Mouse (Mus musculus) MEL (cell line): ENCODE data around the gene Omd. TPM values are rescaled to one million over a fixed set of nuclear protein-coding genes. Genes with fewer than 3 reads are reported as not detected.

ENCODE experiments used
- DNase-seq: peaks from one replicate; pipeline ENCODE4 v3.0.0; 2011; ENCODE audit warnings: low read depth, low spot score
- H3K27ac ChIP-seq: 2 replicates; pipeline ENCODE4 v1.5.1; 2012; ENCODE audit warnings: low read depth, mild to moderate bottlenecking, control low read depth, low read length, moderate library complexity; ENCODE audit not compliant: control insufficient read depth
- H3K27me3 ChIP-seq, 2 experiments: fragments of 150-350 bp in 1 of 2; sonication (generic) in 1 of 2; 2 replicates each; pipeline ENCODE4 v1.6.1; 2012; ENCODE audit warnings: low read length in 2 of 2, mild to moderate bottlenecking in 2 of 2, improper control_type of control experiment in 1 of 2, moderate library complexity in 1 of 2; ENCODE audit not compliant: insufficient read depth in 2 of 2, control insufficient read depth in 1 of 2
- H3K36me3 ChIP-seq, 2 experiments: 2 replicates each; pipeline ENCODE4 v1.6.1; 2012 to 2014; ENCODE audit warnings: low read length in 2 of 2, improper control_type of control experiment in 1 of 2, inconsistent platforms in 1 of 2, mild to moderate bottlenecking in 1 of 2; ENCODE audit not compliant: insufficient read depth in 2 of 2, control insufficient read depth in 1 of 2
- H3K4me1 ChIP-seq, 2 experiments: fragments of 150-350 bp in 1 of 2; sonication (generic) in 1 of 2; 2 replicates each; pipeline ENCODE4 v1.6.1; 2012; ENCODE audit warnings: low read length in 2 of 2, improper control_type of control experiment in 1 of 2, mild to moderate bottlenecking in 1 of 2; ENCODE audit not compliant: insufficient read depth in 2 of 2, control insufficient read depth in 1 of 2
- H3K4me3 ChIP-seq, 2 experiments: fragments of 150-350 bp in 1 of 2; sonication (generic) in 1 of 2; 2 replicates each; pipeline ENCODE4 v1.5.1; 2012; ENCODE audit warnings: low read depth in 2 of 2, low read length in 2 of 2, mild to moderate bottlenecking in 2 of 2, moderate library complexity in 2 of 2, control low read depth in 1 of 2, improper control_type of control experiment in 1 of 2; ENCODE audit not compliant: control insufficient read depth in 1 of 2, insufficient read depth in 1 of 2
- H3K79me2 ChIP-seq: 2 replicates; pipeline ENCODE4 v1.6.1; 2012; ENCODE audit warnings: mild to moderate bottlenecking, low read length, moderate library complexity; ENCODE audit not compliant: control insufficient read depth, poor library complexity, insufficient read depth
- H3K9ac ChIP-seq: 2 replicates; pipeline ENCODE4 v1.6.1; 2012; ENCODE audit warnings: low read depth, mild to moderate bottlenecking, control low read depth, low read length, moderate library complexity; ENCODE audit not compliant: control insufficient read depth, poor library complexity, severe bottlenecking
- H3K9me3 ChIP-seq: fragments of 150-350 bp; sonication (generic); replicated peaks from 2 replicates; pipeline ENCODE4 v1.6.1; 2012; ENCODE audit warnings: mild to moderate bottlenecking, low read length, improper control_type of control experiment, moderate library complexity; ENCODE audit not compliant: insufficient read depth
- BHLHE40 ChIP-seq: IDR thresholded peaks from 2 replicates; pipeline ENCODE4 v1.6.1; 2012; ENCODE audit warnings: low read depth, mild to moderate bottlenecking, inconsistent platforms, low read length, improper control_type of control experiment, borderline replicate concordance
- E2F4 ChIP-seq: IDR thresholded peaks from 2 replicates; pipeline ENCODE4 v1.6.1; 2011; ENCODE audit warnings: low read depth, low read length, improper control_type of control experiment, borderline replicate concordance
- ELF1 ChIP-seq: IDR thresholded peaks from 2 replicates; pipeline ENCODE4 v1.6.1; 2014; ENCODE audit warnings: low read depth, mild to moderate bottlenecking, inconsistent platforms, low read length, improper control_type of control experiment, moderate library complexity
- EP300 ChIP-seq, 2 experiments: IDR thresholded peaks; 2 replicates each; pipeline ENCODE4 v1.6.1; 2011; ENCODE audit warnings: improper control_type of control experiment in 2 of 2, low read length in 2 of 2, low read depth in 1 of 2, mild to moderate bottlenecking in 1 of 2
- GABPA ChIP-seq: IDR thresholded peaks from 2 replicates; pipeline ENCODE4 v1.6.1; 2012; ENCODE audit warnings: low read depth, mild to moderate bottlenecking, inconsistent platforms, low read length, improper control_type of control experiment, moderate library complexity
- GATA1 ChIP-seq: IDR thresholded peaks from 2 replicates; pipeline ENCODE4 v1.6.1; 2011; ENCODE audit warnings: low read depth, low read length, improper control_type of control experiment
- MAFK ChIP-seq: IDR thresholded peaks from 2 replicates; pipeline ENCODE4 v1.6.1; 2011; ENCODE audit warnings: low read depth, mild to moderate bottlenecking, low read length, improper control_type of control experiment, borderline replicate concordance
- MAZ ChIP-seq: IDR thresholded peaks from 2 replicates; pipeline ENCODE4 v1.6.1; 2012; ENCODE audit warnings: low read depth, mild to moderate bottlenecking, inconsistent platforms, low read length, improper control_type of control experiment
- MEF2A ChIP-seq: IDR thresholded peaks from 2 replicates; pipeline ENCODE4 v1.6.1; 2014; ENCODE audit warnings: low read depth, mild to moderate bottlenecking, inconsistent platforms, low read length, improper control_type of control experiment; ENCODE audit not compliant: poor library complexity, insufficient replicate concordance, severe bottlenecking; ENCODE audit errors: extremely low read depth
- MXI1 ChIP-seq: IDR thresholded peaks from 2 replicates; pipeline ENCODE4 v1.6.1; 2011; ENCODE audit warnings: mild to moderate bottlenecking, low read depth, low read length, improper control_type of control experiment
- MYB ChIP-seq: IDR thresholded peaks from 2 replicates; pipeline ENCODE4 v1.6.1; 2011; ENCODE audit warnings: mild to moderate bottlenecking, low read depth, low read length, improper control_type of control experiment
- MYC ChIP-seq: IDR thresholded peaks from 2 replicates; pipeline ENCODE4 v1.6.1; 2011; ENCODE audit warnings: low read depth, mild to moderate bottlenecking, low read length, improper control_type of control experiment, moderate library complexity
- NELFE ChIP-seq: IDR thresholded peaks from 2 replicates; pipeline ENCODE4 v1.6.1; 2011; ENCODE audit warnings: low read depth, low read length, improper control_type of control experiment
- POLR2A ChIP-seq, 2 experiments: IDR thresholded peaks; 2 replicates each; pipeline ENCODE4 v1.6.1; 2011 to 2012; ENCODE audit warnings: low read length in 2 of 2, mild to moderate bottlenecking in 2 of 2, control low read depth in 1 of 2, improper control_type of control experiment in 1 of 2, low read depth in 1 of 2, moderate library complexity in 1 of 2; ENCODE audit not compliant: control insufficient read depth in 1 of 2, insufficient read depth in 1 of 2, poor library complexity in 1 of 2
- POLR2AphosphoS5 ChIP-seq: IDR thresholded peaks from 2 replicates; pipeline ENCODE4 v1.6.1; 2012; ENCODE audit warnings: low read depth, borderline replicate concordance, mild to moderate bottlenecking, inconsistent platforms, low read length, moderate library complexity, mixed read lengths
- SIN3A ChIP-seq: IDR thresholded peaks from 2 replicates; pipeline ENCODE4 v1.6.1; 2012; ENCODE audit warnings: low read length, improper control_type of control experiment, inconsistent platforms
- SMC3 ChIP-seq: IDR thresholded peaks from 2 replicates; pipeline ENCODE4 v1.6.1; 2011; ENCODE audit warnings: low read depth, low read length, improper control_type of control experiment
- TCF12 ChIP-seq: IDR thresholded peaks from 2 replicates; pipeline ENCODE4 v1.6.1; 2014; ENCODE audit warnings: low read depth, mild to moderate bottlenecking, inconsistent platforms, low read length, improper control_type of control experiment, moderate library complexity
- UBTF ChIP-seq: IDR thresholded peaks from 2 replicates; pipeline ENCODE4 v1.6.1; 2012; ENCODE audit warnings: low read depth, mild to moderate bottlenecking, inconsistent platforms, low read length, improper control_type of control experiment, moderate library complexity, borderline replicate concordance; ENCODE audit not compliant: insufficient read depth
- USF1 ChIP-seq: IDR thresholded peaks from 2 replicates; pipeline ENCODE4 v1.6.1; 2014; ENCODE audit warnings: low read depth, mild to moderate bottlenecking, inconsistent platforms, low read length, improper control_type of control experiment, moderate library complexity
- ZC3H11A ChIP-seq: IDR thresholded peaks from 2 replicates; pipeline ENCODE4 v1.6.1; 2012; ENCODE audit warnings: low read depth, mild to moderate bottlenecking, inconsistent platforms, low read length, improper control_type of control experiment
- ZKSCAN1 ChIP-seq: IDR thresholded peaks from 2 replicates; pipeline ENCODE4 v1.6.1; 2012; ENCODE audit warnings: low read depth, mild to moderate bottlenecking, inconsistent platforms, low read length, improper control_type of control experiment, moderate library complexity
- ZMIZ1 ChIP-seq: IDR thresholded peaks from 2 replicates; pipeline ENCODE4 v1.6.1; 2012; ENCODE audit warnings: low read depth, mild to moderate bottlenecking, inconsistent platforms, low read length, improper control_type of control experiment, moderate library complexity
- ZNF384 ChIP-seq: IDR thresholded peaks from 2 replicates; pipeline ENCODE4 v1.6.1; 2012; ENCODE audit warnings: low read depth, mild to moderate bottlenecking, inconsistent platforms, low read length, improper control_type of control experiment
- polyA plus RNA-seq, 2 experiments: library from polyadenylated mRNA; stranded (reverse) in 1 of 2; unstranded in 1 of 2; fragments of >175 nt in 1 of 2; fragments of >200 nt in 1 of 2; gene quantifications; 2 replicates each; pipeline versions ENCODE4 v1.2.1 to v1.2.4; 2012; ENCODE audit warnings: low replicate concordance in 2 of 2, low read depth in 1 of 2; ENCODE audit not compliant: insufficient read length in 2 of 2, insufficient read depth in 1 of 2, missing spikeins in 1 of 2
- total RNA-seq: library from RNA; depleted of rRNA; stranded (reverse); fragments of 300-350 nt; gene quantifications from 2 replicates; pipeline ENCODE4 v1.2.3, GENCODE M21; 2012

The Omd gene
- total and polyA plus RNA-seq, 3 experiments: 0.04 to 4.1 TPM; not detected in 1

DNA sequence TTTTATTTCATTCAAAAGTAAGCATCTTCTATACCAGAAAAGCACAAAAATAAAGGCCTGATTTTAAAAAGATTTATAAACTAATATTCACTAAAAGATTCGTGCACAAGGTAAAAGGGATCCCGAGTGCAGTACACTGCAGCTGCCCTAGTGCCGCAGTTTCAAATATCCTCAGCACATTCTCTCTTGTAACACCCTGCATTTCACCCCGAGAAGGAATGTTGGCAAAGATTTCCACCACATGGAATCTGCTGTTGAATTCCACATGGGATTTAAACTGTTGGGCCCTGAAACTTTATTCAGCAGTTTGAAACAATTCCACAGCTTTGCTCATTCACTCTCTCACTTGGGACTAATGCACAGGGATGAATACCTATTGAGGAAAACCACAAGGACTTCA is 25.5 kb downstream of the Omd start, which contains the start of gene Ogn:
TSS of gene Ogn (plus strand) at position 333 of the 400 bp plus-strand sequence.
- Histone ChIP-seq H3K27ac (no peak within 1 kb of the TSS), H3K4me1 (peaks cover 0 to 6% of the 10 kb centered on the region in 2 experiments; a peak in 1 of 4 replicates), H3K9ac (no peak within 1 kb of the TSS), H3K4me3 (no peak within 1 kb of the TSS), H3K9me3 (no peaks in the 10 kb centered on the region), H3K79me2 (no peaks in the 10 kb centered on the region), H3K27me3 (no peaks in the 10 kb centered on the region), H3K36me3 (no peaks in the 10 kb centered on the region; a peak in 2 of 4 replicates)
- TF ChIP-seq SMC3 (no peak), GABPA (no peak), SIN3A (no peak), POLR2AphosphoS5 (no peak), MAFK (no peak), GATA1 (no peak)
- no peak for DNase-seq

DNA sequence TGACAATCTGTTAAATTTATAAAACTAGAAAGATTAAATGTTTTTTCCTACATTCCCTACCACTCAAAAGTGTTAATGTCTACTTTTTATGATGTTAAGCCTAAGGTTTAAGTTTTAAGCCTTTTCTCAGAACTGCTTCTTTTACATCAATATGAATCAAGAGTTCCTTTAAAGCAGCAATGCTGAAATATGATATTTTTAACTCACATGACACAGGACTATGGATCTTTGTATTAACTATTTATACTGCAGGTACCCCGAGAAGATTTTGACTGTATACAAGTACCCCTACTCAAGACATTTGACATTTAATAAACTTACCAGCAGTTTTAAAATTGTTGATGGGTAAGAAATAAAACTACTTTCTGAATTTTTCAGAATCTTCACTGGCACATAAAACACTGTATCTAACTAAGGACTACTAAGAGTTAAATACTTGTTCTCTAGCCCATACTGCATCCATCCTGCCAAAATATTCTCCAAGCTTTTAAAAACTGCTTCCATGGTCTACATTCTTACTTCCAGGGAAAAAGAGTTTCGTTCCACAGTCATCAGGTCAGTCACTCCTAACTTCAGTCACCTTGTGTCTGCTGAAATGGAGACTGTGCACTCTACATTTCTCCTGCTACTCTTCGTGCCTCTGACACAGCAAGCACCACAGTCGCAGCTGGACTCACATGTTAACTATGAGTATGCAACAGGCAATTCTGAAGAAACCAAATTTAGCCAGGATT is 26.5 kb downstream of the Omd start:
- peaks cover 0 to 2% of the 10 kb centered on the region in 2 experiments; a peak in 2 of 4 replicates for H3K36me3 ChIP-seq

DNA sequence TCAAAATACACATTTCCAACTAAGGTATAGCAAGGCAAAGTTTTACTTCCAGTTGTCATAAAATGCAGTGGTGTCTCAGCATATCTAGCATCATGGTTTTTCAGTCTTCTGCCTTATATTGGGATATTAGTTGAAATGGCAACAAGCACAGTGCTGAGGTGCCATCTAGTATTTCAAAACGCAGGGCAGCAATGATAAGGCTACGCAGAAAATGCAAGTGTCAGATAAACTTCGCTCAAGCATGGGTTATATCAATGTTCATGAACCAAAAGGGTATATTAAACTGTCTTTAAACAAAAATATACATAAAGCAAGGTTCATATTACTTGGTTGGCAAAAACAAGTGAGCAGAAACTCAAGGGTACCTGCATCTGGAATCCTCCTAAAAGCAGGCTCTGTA is 34.8 kb downstream of the Omd start:
- no peak overlapping the region for H3K9ac ChIP-seq
- peak; percentile 30 for DNase-seq
- H3K9me3 ChIP-seq: no peaks in the 10 kb centered on the region
- H3K27me3 ChIP-seq: no peaks in the 10 kb centered on the region
- H3K36me3 ChIP-seq: peaks cover 0 to 25% of the 10 kb centered on the region in 2 experiments; a peak in 2 of 4 replicates
- peaks cover 4 to 21% of the 10 kb centered on the region in 2 experiments; a peak in 3 of 4 replicates for H3K4me1 ChIP-seq
- no peaks in the 10 kb centered on the region for H3K79me2 ChIP-seq
- no peak overlapping the region for H3K4me3 ChIP-seq
- no peak overlapping the region for H3K27ac ChIP-seq
- no peak for TF ChIP-seq ZC3H11A
- TF ChIP-seq ZKSCAN1: no peak
- TF ChIP-seq E2F4: no peak
- no peak for TF ChIP-seq POLR2A (IDR thresholded peaks at IDR 0.05; ENCODE audit: control insufficient read depth in 1 of 2, insufficient read depth in 1 of 2, low read depth in 1 of 2, low read length in 2 of 2, poor library complexity in 1 of 2)
- TF ChIP-seq USF1: no peak
- TF ChIP-seq POLR2AphosphoS5: no peak
- TF ChIP-seq MYB: no peak
- TF ChIP-seq SIN3A: peak; percentile 28; the same call in 1 of the 2 replicates
- peak; percentile 34 for TF ChIP-seq MXI1
- no peak for TF ChIP-seq BHLHE40
- TF ChIP-seq MAFK: no peak
- peak; percentile 62 for TF ChIP-seq TCF12
- no peak for TF ChIP-seq ZMIZ1
- no peak for TF ChIP-seq ELF1
- peak in 1 of 2 experiments; percentile 38; a peak in 1 of 4 replicates for TF ChIP-seq EP300 (IDR thresholded peaks at IDR 0.05; ENCODE audit: low read depth in 1 of 2, low read length in 2 of 2)
- no peak for TF ChIP-seq MEF2A

More for the DNA sequence above, 26.5 kb downstream of the Omd start:
- no peak for TF ChIP-seq MAFK
- TF ChIP-seq MXI1: no peak
- TF ChIP-seq UBTF: no peak
- TF ChIP-seq GABPA: no peak
- TF ChIP-seq TCF12: no peak
- TF ChIP-seq GATA1: no peak
- no peak for TF ChIP-seq ZNF384
- no peak for TF ChIP-seq MAZ
- no peak for TF ChIP-seq SMC3
- no peak for TF ChIP-seq MYC
- TF ChIP-seq POLR2A (IDR thresholded peaks at IDR 0.05; ENCODE audit: control insufficient read depth in 1 of 2, insufficient read depth in 1 of 2, low read depth in 1 of 2, low read length in 2 of 2, poor library complexity in 1 of 2): no peak
- no peak for TF ChIP-seq NELFE
- TF ChIP-seq ZMIZ1: no peak
- Histone ChIP-seq H3K79me2 (no peaks in the 10 kb centered on the region), H3K4me1 (peaks cover 0 to 6% of the 10 kb centered on the region in 2 experiments; a peak in 1 of 4 replicates), H3K27me3 (no peaks in the 10 kb centered on the region), H3K9ac (no peak overlapping the region), H3K27ac (no peak overlapping the region), H3K4me3 (no peak overlapping the region), H3K9me3 (no peaks in the 10 kb centered on the region)
- DNase-seq: no peak
